Comparison of ENCODE assay signal across 20 mouse cellular contexts in genomic region chr7:23950332-23950731, GRCm38 (mm10). TPM values are rescaled to one million over a fixed set of nuclear protein-coding genes. Genes with fewer than 3 reads are reported as not detected.
"Had no signal": no experiment of that assay in that cellular context is flagged by ENCODE, and none has a peak within 500 bp of the region (broad histone marks: within the 10 kb centered on the region; RNA-seq: fewer than 3 reads in every experiment).

TSS of gene Vmn1r180 (plus strand) at chr7:23950632.

- H3K9ac ChIP-seq: embryonic facial prominence, embryonic 12.5 days; embryonic facial prominence, embryonic 13.5 days; embryonic facial prominence, embryonic 15.5 days; forebrain, embryonic 12.5 days; forebrain, embryonic 13.5 days; forebrain, embryonic 15.5 days; forebrain, postnatal 0 days had no signal

- H3K4me3 ChIP-seq: embryonic facial prominence, embryonic 10.5 days; embryonic facial prominence, embryonic 12.5 days; embryonic facial prominence, embryonic 13.5 days; embryonic facial prominence, embryonic 15.5 days; erythroblast, embryonic 14.5 days; forebrain, embryonic 10.5 days; forebrain, embryonic 12.5 days; forebrain, embryonic 13.5 days; forebrain, embryonic 15.5 days; gastrocnemius, adult 2 months; heart, adult 2 months had no signal

- H3K4me1 ChIP-seq: embryonic facial prominence, embryonic 10.5 days; embryonic facial prominence, embryonic 12.5 days; embryonic facial prominence, embryonic 13.5 days; embryonic facial prominence, embryonic 15.5 days; forebrain, embryonic 10.5 days; forebrain, embryonic 12.5 days; forebrain, embryonic 13.5 days; forebrain, embryonic 15.5 days had no signal

- H3K4me2 ChIP-seq: embryonic facial prominence, embryonic 12.5 days; embryonic facial prominence, embryonic 13.5 days; embryonic facial prominence, embryonic 15.5 days; forebrain, embryonic 12.5 days; forebrain, embryonic 13.5 days; forebrain, embryonic 15.5 days had no signal

- H3K36me3 ChIP-seq: embryonic facial prominence, embryonic 10.5 days; embryonic facial prominence, embryonic 12.5 days; embryonic facial prominence, embryonic 13.5 days; embryonic facial prominence, embryonic 15.5 days; forebrain, embryonic 10.5 days; forebrain, embryonic 12.5 days; forebrain, embryonic 15.5 days had no signal

- H3K27me3 ChIP-seq: embryonic facial prominence, embryonic 12.5 days; embryonic facial prominence, embryonic 13.5 days; embryonic facial prominence, embryonic 15.5 days; forebrain, embryonic 12.5 days; forebrain, embryonic 13.5 days; forebrain, embryonic 15.5 days had no signal

- H3K9me3 ChIP-seq: embryonic facial prominence, embryonic 15.5 days had no signal

- H3K27ac ChIP-seq: embryonic facial prominence, embryonic 10.5 days; embryonic facial prominence, embryonic 12.5 days; embryonic facial prominence, embryonic 13.5 days; embryonic facial prominence, embryonic 15.5 days; forebrain, embryonic 10.5 days; forebrain, embryonic 12.5 days; forebrain, embryonic 13.5 days; forebrain, embryonic 15.5 days; gastrocnemius, adult 2 months; heart, adult 2 months had no signal

- ATAC-seq: forebrain, embryonic 13.5 days; forebrain, embryonic 14.5 days; forebrain, embryonic 15.5 days; forebrain, embryonic 16.5 days; forebrain, postnatal 0 days had no signal

RNA-seq across cellular contexts. Expression of gene Vmn1r180, which starts in this region (rescaled TPM):
- polyA plus RNA-seq: cortical plate, adult 2 months; embryonic facial prominence, embryonic 10.5 days; embryonic facial prominence, embryonic 11.5 days; embryonic facial prominence, embryonic 12.5 days; embryonic facial prominence, embryonic 13.5 days; embryonic facial prominence, embryonic 14.5 days; embryonic facial prominence, embryonic 15.5 days; erythroblast, embryonic 14.5 days; forebrain, embryonic 10.5 days; forebrain, embryonic 11.5 days; forebrain, embryonic 12.5 days; forebrain, embryonic 13.5 days; forebrain, embryonic 14.5 days; forebrain, embryonic 15.5 days; forebrain, embryonic 16.5 days; forebrain, postnatal 0 days; frontal cortex, adult 2 months; gonadal fat pad, adult 2 months; heart, adult 2 months had no signal
